In genomic region chr14:25628448-25629099, GRCm38 (mm10) we compare ENCODE assay signal across 11 mouse cellular contexts.
DNase-seq lines count a peak whose midpoint lies in the region; ATAC-seq and TF ChIP-seq lines count a peak whose summit lies in the region.
"Had no signal": no experiment of that assay in that cellular context is flagged by ENCODE, and none has a peak within 500 bp of the region (broad histone marks: within the 10 kb centered on the region; RNA-seq: fewer than 3 reads in every experiment).

No protein-coding gene starts in this region.

- peaks cover 20% of the 10 kb centered on the region for H3K4me1 ChIP-seq in limb, embryonic 12.5 days (replicated peaks)

- H3K9me3 ChIP-seq in limb, embryonic 12.5 days: no peaks in the 10 kb centered on the region

- peak; percentile 94 for DNase-seq in heart, adult 11 months
- DNase-seq in heart, adult 9 months (ENCODE audit: low spot score in 2 of 2): no peak
- no peak for DNase-seq in layer of hippocampus, adult 2 months (ENCODE audit: low spot score in 2 of 2)
- DNase-seq in layer of hippocampus, postnatal 10 days (ENCODE audit: low spot score in 2 of 2): no peak
- no peak for DNase-seq in layer of hippocampus, adult 11-12 months (ENCODE audit: low spot score)
- DNase-seq in right cerebral cortex, postnatal 10 days (ENCODE audit: low spot score in 2 of 2): no peak
- DNase-seq: kidney, adult 8-10 months; right cerebral cortex, postnatal 25 days had no signal

- peak overlapping the region; percentile 78 for H3K27ac ChIP-seq in layer of hippocampus, adult 2 months
- 0 out of 2 replicates have a peak overlapping the region, but pooled peaks have one; percentile 35 for H3K27ac ChIP-seq in limb, embryonic 12.5 days
- H3K27ac ChIP-seq: liver, embryonic 14.5 days had no signal

- no peak overlapping the region for H3K4me3 ChIP-seq in layer of hippocampus, adult 2 months
- H3K4me3 ChIP-seq in limb, embryonic 12.5 days (replicated peaks): no peak overlapping the region

- H3K4me2 ChIP-seq in limb, embryonic 12.5 days: no peak overlapping the region

- no peaks in the 10 kb centered on the region for H3K27me3 ChIP-seq in limb, embryonic 12.5 days

- no peak for TF ChIP-seq CTCF in layer of hippocampus, adult 2 months (conservative IDR thresholded peaks at IDR 0.05)

- H3K9ac ChIP-seq in limb, embryonic 12.5 days (replicated peaks): no peak overlapping the region
- H3K9ac ChIP-seq: liver, embryonic 14.5 days had no signal

- ATAC-seq in granulocyte monocyte progenitor cell, adult 5-6 weeks (replicated peaks; ENCODE audit: poor library complexity, severe bottlenecking): peak; percentile 25
- no peak for ATAC-seq in limb, embryonic 12.5 days (ENCODE audit: insufficient number of reproducible peaks, insufficient read depth, low FRiP score, low TSS enrichment, low read depth)

- 86% methylated on average over 5 of the region's 5 CpGs for WGBS in limb, embryonic 12.5 days

- peaks cover 96% of the 10 kb centered on the region for H3K36me3 ChIP-seq in limb, embryonic 12.5 days
